Mouse (Mus musculus): ENCODE results near the gene Slc2a6. TPM values are rescaled to one million over a fixed set of nuclear protein-coding genes. Genes with fewer than 3 reads are reported as not detected.

Gene Slc2a6
- polyA plus RNA-seq, 1 experiment from 2014 or later, result 10.1 TPM

DNA sequence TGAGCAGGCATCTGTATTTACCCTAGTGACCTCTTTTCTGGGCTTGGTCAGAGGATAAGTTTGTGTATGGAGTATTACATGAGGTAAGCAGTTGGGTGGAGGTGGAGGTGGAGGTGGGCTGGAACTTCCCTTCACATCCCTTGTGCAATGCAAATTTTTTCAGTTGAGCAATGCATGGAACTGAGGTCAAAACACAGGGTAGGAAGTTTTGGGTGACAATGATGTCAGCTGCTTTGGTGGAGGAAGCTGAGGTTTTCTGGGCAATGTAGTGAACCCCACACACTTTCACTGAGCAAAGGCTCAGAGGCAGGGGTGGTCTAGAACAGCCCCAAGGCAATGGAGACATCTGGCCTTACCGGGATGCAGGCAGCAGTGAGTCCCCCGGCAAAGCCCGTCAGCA, 2.3 kb downstream of the Slc2a6 start:
- no peak overlapping the region for H3K4me3 ChIP-seq (replicated peaks; ENCODE audit: low read length)
- H3K9me3 ChIP-seq (ENCODE audit: control insufficient read depth, low read length), result no peaks in the 10 kb centered on the region
- 88% methylated on average over 3 of the region's 3 CpGs for WGBS
- H3K36me3 ChIP-seq (replicated peaks; ENCODE audit: control insufficient read depth, insufficient read depth), result peaks cover 5% of the 10 kb centered on the region
- ATAC-seq (ENCODE audit: low FRiP score) (no peak), DNase-seq (ENCODE audit: low spot score) (no peak)
- H3K9ac ChIP-seq, result no peak overlapping the region
- H3K27ac ChIP-seq, result no peak overlapping the region
- H3K4me2 ChIP-seq (replicated peaks), result no peak overlapping the region
- H3K4me1 ChIP-seq (replicated peaks; ENCODE audit: control insufficient read depth, insufficient read depth, low read length), result peaks cover 13% of the 10 kb centered on the region; the same call in 1 of the 2 replicates
- H3K27me3 ChIP-seq (ENCODE audit: control insufficient read depth, insufficient read depth, low read length), result no peaks in the 10 kb centered on the region

DNA sequence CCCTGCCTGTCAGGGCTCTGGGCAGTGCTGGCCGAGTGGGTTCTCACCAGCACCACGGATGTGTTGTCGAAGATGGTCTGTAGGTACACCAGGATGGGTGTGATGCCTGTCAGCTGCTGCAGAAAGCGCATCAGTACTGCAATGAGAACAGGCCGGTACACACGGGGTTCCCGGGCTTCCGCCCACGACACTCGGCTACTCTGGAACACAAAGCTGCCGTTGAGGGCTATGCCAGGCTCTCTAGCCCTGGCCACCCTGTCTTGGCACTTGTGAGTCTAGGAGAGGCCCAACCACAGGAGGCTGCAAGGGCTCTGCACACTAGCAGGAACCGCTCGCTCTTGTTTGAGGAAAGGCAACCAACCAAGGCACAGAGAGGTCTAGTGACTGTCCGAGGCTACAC, 3.7 kb downstream of the Slc2a6 start:
- Histone ChIP-seq H3K9me3 (ENCODE audit: control insufficient read depth, low read length) (no peaks in the 10 kb centered on the region), H3K4me1 (replicated peaks; ENCODE audit: control insufficient read depth, insufficient read depth, low read length) (peaks cover 13% of the 10 kb centered on the region; the same call in 1 of the 2 replicates), H3K9ac (no peak overlapping the region), H3K4me3 (replicated peaks; ENCODE audit: low read length) (no peak overlapping the region), H3K27ac (no peak overlapping the region), H3K4me2 (replicated peaks) (no peak overlapping the region), H3K27me3 (ENCODE audit: control insufficient read depth, insufficient read depth, low read length) (no peaks in the 10 kb centered on the region), H3K36me3 (replicated peaks; ENCODE audit: control insufficient read depth, insufficient read depth) (peaks cover 10% of the 10 kb centered on the region)
- ATAC-seq (ENCODE audit: low FRiP score) (no peak), DNase-seq (ENCODE audit: low spot score) (no peak)
- WGBS, result 88% methylated on average over 14 of the region's 14 CpGs

DNA sequence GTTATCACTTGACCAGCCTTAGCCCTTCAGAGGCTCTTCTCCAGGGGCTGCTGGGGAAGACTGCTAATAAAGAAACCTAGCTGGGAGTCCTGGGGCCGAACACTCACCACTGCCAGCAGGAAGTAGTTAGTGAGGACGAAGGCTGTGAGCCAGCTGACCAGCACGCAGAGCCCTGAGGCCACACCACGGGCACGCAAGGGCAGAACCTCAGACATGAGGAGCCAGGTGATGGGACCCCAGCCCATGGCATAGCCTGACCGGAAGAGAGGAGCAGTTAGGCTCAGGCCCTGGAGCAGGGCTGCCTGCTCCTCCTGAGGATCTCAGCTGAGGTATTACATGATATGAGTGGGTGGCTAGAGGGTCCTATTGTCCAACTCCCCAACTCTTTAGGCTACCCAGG, 5.2 kb downstream of the Slc2a6 start:
- Histone ChIP-seq H3K27ac (no peak overlapping the region), H3K9ac (no peak overlapping the region), H3K27me3 (ENCODE audit: control insufficient read depth, insufficient read depth, low read length) (no peaks in the 10 kb centered on the region), H3K4me1 (replicated peaks; ENCODE audit: control insufficient read depth, insufficient read depth, low read length) (peaks cover 9% of the 10 kb centered on the region; the same call in 1 of the 2 replicates), H3K4me3 (replicated peaks; ENCODE audit: low read length) (no peak overlapping the region), H3K4me2 (replicated peaks) (no peak overlapping the region), H3K36me3 (replicated peaks; ENCODE audit: control insufficient read depth, insufficient read depth) (peaks cover 25% of the 10 kb centered on the region), H3K9me3 (ENCODE audit: control insufficient read depth, low read length) (no peaks in the 10 kb centered on the region)
- 79% methylated on average over 6 of the region's 6 CpGs for WGBS
- ATAC-seq (ENCODE audit: low FRiP score) (no peak), DNase-seq (ENCODE audit: low spot score) (no peak)

DNA sequence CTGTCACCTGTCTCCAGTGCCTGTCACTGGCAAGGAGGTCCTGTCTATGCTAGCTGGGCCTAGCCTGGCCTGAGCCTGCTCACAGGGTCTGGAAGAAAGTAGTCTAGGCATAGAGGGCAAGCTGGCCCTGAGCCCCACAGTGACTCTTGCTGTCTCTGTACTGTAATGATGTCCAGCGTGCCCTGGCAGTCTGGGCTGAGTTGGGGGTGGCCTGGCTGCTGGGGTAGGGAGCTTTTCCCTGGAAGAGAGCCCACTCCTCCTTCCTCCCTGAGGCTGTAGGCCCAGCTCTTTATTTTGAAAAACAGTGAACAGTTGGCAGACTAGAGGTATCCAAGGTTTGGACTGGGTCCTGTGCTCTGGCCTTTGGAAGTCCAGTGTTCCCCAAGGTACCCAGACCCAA, 6.7 kb downstream of the Slc2a6 start:
- DNase-seq (ENCODE audit: low spot score) (no peak), ATAC-seq (ENCODE audit: low FRiP score) (no peak)
- no peak overlapping the region for H3K27ac ChIP-seq
- no peaks in the 10 kb centered on the region for H3K4me1 ChIP-seq (replicated peaks; ENCODE audit: control insufficient read depth, insufficient read depth, low read length)
- H3K4me2 ChIP-seq (replicated peaks), result no peak overlapping the region
- H3K9me3 ChIP-seq (ENCODE audit: control insufficient read depth, low read length), result no peaks in the 10 kb centered on the region
- 81% methylated on average over 1 of the region's 1 CpGs for WGBS
- no peak overlapping the region for H3K9ac ChIP-seq
- peaks cover 39% of the 10 kb centered on the region for H3K36me3 ChIP-seq (replicated peaks; ENCODE audit: control insufficient read depth, insufficient read depth)
- no peaks in the 10 kb centered on the region for H3K27me3 ChIP-seq (ENCODE audit: control insufficient read depth, insufficient read depth, low read length)
- no peak overlapping the region for H3K4me3 ChIP-seq (replicated peaks; ENCODE audit: low read length)

DNA sequence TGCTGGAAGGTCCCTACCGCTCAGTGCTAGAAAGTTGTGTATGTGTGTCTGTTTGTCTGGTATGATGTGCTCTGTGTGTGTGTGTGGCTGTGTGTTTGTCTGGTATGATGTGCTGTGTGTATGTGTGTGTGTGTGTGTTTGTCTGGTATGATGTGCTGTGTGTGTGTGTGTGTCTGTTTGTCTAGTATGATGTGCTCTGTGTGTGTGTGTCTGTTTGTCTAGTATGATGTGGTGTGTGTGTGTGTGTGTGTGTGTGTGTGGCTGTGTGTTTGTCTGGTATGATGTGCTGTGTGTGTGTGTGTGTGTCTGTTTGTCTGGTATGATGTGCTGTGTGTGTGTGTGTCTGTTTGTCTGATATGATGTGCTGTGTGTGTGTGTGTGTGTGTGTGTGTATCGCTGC, 8.3 kb downstream of the Slc2a6 start:
- Histone ChIP-seq H3K27me3 (ENCODE audit: control insufficient read depth, insufficient read depth, low read length) (no peaks in the 10 kb centered on the region), H3K27ac (no peak overlapping the region), H3K4me3 (replicated peaks; ENCODE audit: low read length) (no peak overlapping the region), H3K4me2 (replicated peaks) (no peak overlapping the region), H3K9ac (no peak overlapping the region), H3K9me3 (ENCODE audit: control insufficient read depth, low read length) (no peaks in the 10 kb centered on the region), H3K4me1 (replicated peaks; ENCODE audit: control insufficient read depth, insufficient read depth, low read length) (no peaks in the 10 kb centered on the region), H3K36me3 (replicated peaks; ENCODE audit: control insufficient read depth, insufficient read depth) (peaks cover 55% of the 10 kb centered on the region)
- no peak for DNase-seq (ENCODE audit: low spot score)
- ATAC-seq (ENCODE audit: low FRiP score), result no peak
- WGBS, result 92% methylated on average over 2 of the region's 2 CpGs

DNA sequence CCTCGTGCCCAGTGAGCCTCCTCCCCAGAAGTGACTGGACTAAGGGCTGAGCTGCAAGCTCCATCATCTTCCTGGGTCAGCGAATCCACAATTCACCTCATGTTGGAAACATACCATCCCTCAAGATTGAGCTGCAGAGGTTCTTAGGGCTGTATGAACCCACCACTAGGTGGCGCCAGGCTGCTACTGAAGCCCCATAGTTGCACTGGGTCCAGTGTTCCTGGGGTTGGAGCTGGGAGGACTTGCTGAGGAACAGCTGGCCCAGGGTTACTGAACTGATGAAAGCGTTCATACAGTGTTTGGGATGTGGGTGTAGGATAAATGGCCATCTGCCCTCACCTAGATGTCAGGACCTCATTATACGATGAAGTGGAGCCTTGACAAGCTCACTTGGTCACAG, 10.0 kb downstream of the Slc2a6 start:
- ATAC-seq (ENCODE audit: low FRiP score), result peak; percentile 68
- Histone ChIP-seq H3K9me3 (ENCODE audit: control insufficient read depth, low read length) (no peaks in the 10 kb centered on the region), H3K4me3 (replicated peaks; ENCODE audit: low read length) (no peak overlapping the region), H3K4me1 (replicated peaks; ENCODE audit: control insufficient read depth, insufficient read depth, low read length) (no peaks in the 10 kb centered on the region), H3K36me3 (replicated peaks; ENCODE audit: control insufficient read depth, insufficient read depth) (peaks cover 69% of the 10 kb centered on the region), H3K27ac (no peak overlapping the region), H3K4me2 (replicated peaks) (no peak overlapping the region), H3K27me3 (ENCODE audit: control insufficient read depth, insufficient read depth, low read length) (no peaks in the 10 kb centered on the region), H3K9ac (no peak overlapping the region)
- DNase-seq (ENCODE audit: low spot score), result peak; percentile 70
- 51% methylated on average over 5 of the region's 5 CpGs for WGBS

DNA sequence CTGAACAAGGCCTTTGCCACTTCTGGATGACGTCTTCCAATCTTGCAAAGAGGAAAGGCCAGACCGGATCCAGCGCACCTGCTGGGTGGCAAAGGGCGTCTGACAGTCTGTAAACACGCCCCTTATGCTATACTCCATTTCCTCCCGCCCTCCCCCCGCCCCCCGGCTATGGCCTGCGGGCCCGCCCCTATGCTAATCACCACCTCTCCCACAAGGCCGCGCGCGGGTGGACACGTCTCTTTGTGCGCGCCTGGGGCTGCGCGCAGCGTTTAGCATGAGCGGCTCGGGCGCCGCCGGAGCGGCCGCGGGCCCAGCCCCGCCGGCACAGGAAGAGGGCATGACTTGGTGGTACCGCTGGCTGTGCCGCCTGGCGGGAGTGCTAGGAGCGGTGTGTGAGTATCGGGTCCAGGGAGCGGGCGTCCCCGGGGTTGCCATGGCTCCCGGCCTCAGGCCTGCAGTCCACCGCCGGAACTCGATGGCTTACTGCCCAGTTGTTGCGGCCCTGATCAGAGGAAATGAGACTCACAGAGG, 18.0 kb downstream of the Slc2a6 start, which contains the start of gene Cacfd1:
Gene Cacfd1, plus strand, starts transcription at position 213 of the 531 bp plus-strand sequence.
- Histone ChIP-seq H3K4me3 (replicated peaks; ENCODE audit: low read length) (peak within 1 kb of the TSS; percentile 69), H3K27ac (peak within 1 kb of the TSS; percentile 76), H3K9me3 (ENCODE audit: control insufficient read depth, low read length) (no peaks in the 10 kb centered on the region), H3K9ac (peak within 1 kb of the TSS; percentile 84), H3K27me3 (ENCODE audit: control insufficient read depth, insufficient read depth, low read length) (no peaks in the 10 kb centered on the region), H3K4me1 (replicated peaks; ENCODE audit: control insufficient read depth, insufficient read depth, low read length) (peaks cover 20% of the 10 kb centered on the region), H3K36me3 (replicated peaks; ENCODE audit: control insufficient read depth, insufficient read depth) (peaks cover 17% of the 10 kb centered on the region), H3K4me2 (replicated peaks) (peak within 1 kb of the TSS; percentile 84)
- ATAC-seq (ENCODE audit: low FRiP score), result peak; percentile 94
- peak; percentile 85 for DNase-seq (ENCODE audit: low spot score)
- WGBS, result under 1% methylated on average over 43 of the region's 43 CpGs

DNA sequence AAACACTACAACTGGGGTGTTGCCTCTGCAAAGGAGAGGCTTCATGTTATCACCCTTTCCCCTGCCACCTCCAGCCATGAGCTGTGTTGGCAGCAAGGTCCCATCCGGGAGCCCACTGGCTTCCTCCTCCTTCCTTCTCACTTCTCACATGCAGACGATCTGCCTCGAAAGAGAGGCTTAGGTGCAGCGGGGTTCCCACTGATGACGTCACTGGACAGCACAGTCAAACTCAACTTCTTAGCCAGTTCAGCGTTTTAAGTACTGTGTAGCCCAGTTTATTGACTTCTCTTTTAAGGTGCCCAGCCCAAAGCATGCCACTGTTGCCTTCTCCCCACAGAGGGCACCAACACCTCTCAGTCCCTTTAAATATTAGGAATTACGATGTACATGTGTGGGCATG, 20.1 kb downstream of the Slc2a6 start:
- Histone ChIP-seq H3K4me3 (replicated peaks; ENCODE audit: low read length) (no peak overlapping the region), H3K9me3 (ENCODE audit: control insufficient read depth, low read length) (no peaks in the 10 kb centered on the region), H3K36me3 (replicated peaks; ENCODE audit: control insufficient read depth, insufficient read depth) (no peaks in the 10 kb centered on the region), H3K27me3 (ENCODE audit: control insufficient read depth, insufficient read depth, low read length) (no peaks in the 10 kb centered on the region), H3K27ac (no peak overlapping the region), H3K9ac (no peak overlapping the region), H3K4me2 (replicated peaks) (no peak overlapping the region), H3K4me1 (replicated peaks; ENCODE audit: control insufficient read depth, insufficient read depth, low read length) (peaks cover 20% of the 10 kb centered on the region)
- 82% methylated on average over 7 of the region's 7 CpGs for WGBS
- ATAC-seq (ENCODE audit: low FRiP score), result no peak
- DNase-seq (ENCODE audit: low spot score), result no peak

DNA sequence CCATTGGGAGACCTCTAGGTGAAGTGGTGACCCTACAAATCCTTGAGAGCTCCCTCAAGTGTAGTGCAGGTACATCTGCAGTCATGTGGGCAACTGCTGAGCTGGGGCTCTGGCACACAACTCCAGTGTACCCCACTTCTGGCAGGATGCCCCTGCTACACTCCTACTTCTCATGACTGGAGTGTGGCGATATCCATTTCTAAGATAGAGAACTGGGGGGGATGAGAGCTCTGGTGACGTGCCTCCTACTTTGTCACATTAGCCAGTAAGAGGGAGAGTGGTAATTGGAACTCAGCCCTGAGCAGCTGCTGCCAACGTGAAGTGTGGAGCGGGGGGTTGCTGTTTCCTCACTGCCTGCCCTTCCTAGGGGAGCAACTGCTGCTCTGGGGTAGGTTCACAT, 21.5 kb downstream of the Slc2a6 start:
- Histone ChIP-seq H3K4me1 (replicated peaks; ENCODE audit: control insufficient read depth, insufficient read depth, low read length) (peaks cover 17% of the 10 kb centered on the region), H3K36me3 (replicated peaks; ENCODE audit: control insufficient read depth, insufficient read depth) (no peaks in the 10 kb centered on the region), H3K9ac (no peak overlapping the region), H3K27me3 (ENCODE audit: control insufficient read depth, insufficient read depth, low read length) (no peaks in the 10 kb centered on the region), H3K9me3 (ENCODE audit: control insufficient read depth, low read length) (no peaks in the 10 kb centered on the region), H3K4me2 (replicated peaks) (no peak overlapping the region), H3K27ac (no peak overlapping the region), H3K4me3 (replicated peaks; ENCODE audit: low read length) (no peak overlapping the region)
- 68% methylated on average over 4 of the region's 4 CpGs for WGBS
- ATAC-seq (ENCODE audit: low FRiP score) (no peak), DNase-seq (ENCODE audit: low spot score) (no peak)

DNA sequence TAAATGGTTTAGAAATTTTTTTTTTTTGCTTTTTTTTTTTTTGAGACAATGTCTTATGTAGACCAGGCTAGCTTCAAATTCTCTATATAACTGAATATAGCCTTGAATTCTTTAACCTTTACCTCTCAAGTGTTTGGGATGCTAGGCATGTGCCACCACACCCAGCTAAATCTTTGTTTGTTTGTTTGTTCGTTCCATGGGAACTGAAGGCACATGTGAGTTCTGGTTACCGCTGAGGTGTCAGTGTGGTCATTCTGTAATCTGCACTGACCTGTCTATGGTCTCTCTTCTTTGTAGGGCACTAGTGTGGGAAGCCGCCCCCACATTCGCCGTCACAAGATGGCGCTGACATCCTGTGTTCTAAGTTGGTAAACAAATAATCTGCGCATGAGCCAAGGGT, 29.8 kb downstream of the Slc2a6 start:
- no peaks in the 10 kb centered on the region for H3K9me3 ChIP-seq (ENCODE audit: control insufficient read depth, low read length)
- no peak overlapping the region for H3K27ac ChIP-seq
- H3K27me3 ChIP-seq (ENCODE audit: control insufficient read depth, insufficient read depth, low read length), result no peaks in the 10 kb centered on the region
- DNase-seq (ENCODE audit: low spot score), result no peak
- 92% methylated on average over 6 of the region's 7 CpGs for whole genome bisulfite sequencing
- H3K4me3 ChIP-seq (replicated peaks; ENCODE audit: low read length), result no peak overlapping the region
- H3K9ac ChIP-seq, result no peak overlapping the region
- no peak overlapping the region for H3K4me2 ChIP-seq (replicated peaks)
- H3K36me3 ChIP-seq (replicated peaks; ENCODE audit: control insufficient read depth, insufficient read depth), result no peaks in the 10 kb centered on the region
- H3K4me1 ChIP-seq (replicated peaks; ENCODE audit: control insufficient read depth, insufficient read depth, low read length), result no peaks in the 10 kb centered on the region
- ATAC-seq (ENCODE audit: low FRiP score), result no peak

All from hindbrain, embryonic 14.5 days (tissue).